Mouse (Mus musculus) layer of hippocampus, adult 11-12 months (tissue): ENCODE results near the gene Twsg1.

ENCODE experiments used
- DNase-seq: peaks from one replicate; pipeline ENCODE4 v3.0.0; 2022; ENCODE audit warnings: low spot score

Gene Twsg1

DNA sequence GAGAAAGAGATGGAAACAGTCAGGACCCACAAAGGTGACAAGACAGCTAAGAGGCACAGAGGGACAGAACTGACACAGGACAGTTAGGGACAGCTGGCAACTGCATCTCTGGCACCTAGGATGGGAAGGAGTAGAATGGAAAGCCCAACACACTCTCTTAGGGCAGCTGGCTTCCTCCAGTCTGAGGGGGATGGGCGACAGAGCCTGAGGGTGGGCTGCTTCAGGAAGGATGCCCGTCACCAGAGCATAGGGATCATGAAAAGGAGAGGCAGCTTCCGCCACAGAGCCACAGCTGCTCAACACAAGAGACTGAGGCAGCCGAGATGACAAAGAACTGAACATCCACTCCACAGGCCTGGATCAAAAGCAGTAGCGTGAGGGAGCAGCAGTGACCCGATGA is 19.5 kb downstream of the Twsg1 start:
- no peak for DNase-seq

GRCm38 (mm10) chr17:65930960-65931359 is 20.1 kb downstream of the Twsg1 start:
- peak; percentile 72 for DNase-seq

GRCm38 (mm10) chr17:65930158-65930826 is 20.7 kb downstream of the Twsg1 start:
- DNase-seq: no peak

- no peak for DNase-seq
Observed at GRCm38 (mm10) chr17:65929319-65929978, 21.6 kb downstream of the Twsg1 start.

GRCm38 (mm10) chr17:65927077-65927476 is 23.9 kb downstream of the Twsg1 start:
- DNase-seq: peak; percentile 46

DNA sequence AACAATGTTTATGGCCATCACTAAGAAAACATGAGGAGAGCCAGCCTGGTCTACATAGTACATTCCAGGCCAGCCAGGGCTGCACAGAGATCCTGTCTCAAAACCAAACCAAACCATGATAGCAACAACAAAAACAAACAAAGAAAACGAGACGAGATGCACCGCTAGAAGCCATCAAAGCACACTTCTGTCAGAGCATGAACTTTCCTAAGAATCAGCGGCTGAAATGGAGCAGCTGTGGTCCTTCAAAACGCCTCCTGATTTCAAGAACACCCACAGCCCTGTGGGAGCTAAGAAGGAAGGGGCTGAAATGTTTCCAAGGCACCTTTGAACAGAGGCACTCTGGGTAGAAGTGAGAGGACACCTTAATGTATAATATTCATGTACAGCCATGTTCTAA is 26.8 kb downstream of the Twsg1 start:
- DNase-seq: no peak

DNA sequence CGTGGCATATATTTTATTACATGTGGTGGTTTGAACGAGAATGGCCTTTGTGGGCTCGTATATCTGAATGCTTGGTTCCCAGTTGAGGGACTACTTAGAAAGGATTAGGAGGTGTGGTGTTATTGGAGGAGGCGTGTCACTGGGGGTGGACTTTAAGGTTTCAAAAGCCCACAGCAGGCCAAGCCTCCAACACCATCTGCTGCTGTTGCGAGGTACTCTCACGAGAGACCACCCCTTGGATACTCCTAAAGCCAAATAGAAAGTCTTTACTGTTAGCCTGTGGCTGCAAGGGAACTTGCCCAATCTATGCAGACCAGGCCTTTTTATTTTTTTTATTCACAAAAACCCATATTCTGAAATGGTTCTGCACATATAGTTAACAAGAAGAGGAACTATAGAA is 29.1 kb downstream of the Twsg1 start:
- no peak for DNase-seq

- no peak for DNase-seq
Observed at GRCm38 (mm10) chr17:65919235-65919634, 31.8 kb downstream of the Twsg1 start.

- peak; percentile 82 for DNase-seq
Observed at GRCm38 (mm10) chr17:65916135-65916668, 34.8 kb downstream of the Twsg1 start.

DNA sequence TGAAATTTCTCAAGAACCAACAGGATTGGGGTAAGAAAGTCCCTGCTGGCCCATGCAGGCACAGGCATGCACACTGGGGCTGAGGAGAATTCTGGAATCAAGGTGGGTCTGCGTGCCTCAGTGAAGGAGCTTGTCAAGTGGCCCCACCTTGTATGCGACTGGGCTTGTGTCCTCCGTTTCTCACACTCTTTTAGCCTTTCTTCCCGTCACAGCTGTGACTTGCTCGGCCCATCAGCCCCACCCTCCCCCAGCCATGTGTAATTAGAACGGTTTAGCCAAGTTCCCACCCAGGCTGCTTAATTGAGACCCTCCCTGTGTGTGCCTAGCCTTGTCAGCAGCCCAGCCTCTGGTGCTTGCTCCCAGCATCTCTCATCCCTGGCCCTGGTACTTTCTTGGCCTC is 36.9 kb downstream of the Twsg1 start:
- DNase-seq: no peak

- DNase-seq: no peak
Observed at GRCm38 (mm10) chr17:65912202-65912601, 38.8 kb downstream of the Twsg1 start.

DNA sequence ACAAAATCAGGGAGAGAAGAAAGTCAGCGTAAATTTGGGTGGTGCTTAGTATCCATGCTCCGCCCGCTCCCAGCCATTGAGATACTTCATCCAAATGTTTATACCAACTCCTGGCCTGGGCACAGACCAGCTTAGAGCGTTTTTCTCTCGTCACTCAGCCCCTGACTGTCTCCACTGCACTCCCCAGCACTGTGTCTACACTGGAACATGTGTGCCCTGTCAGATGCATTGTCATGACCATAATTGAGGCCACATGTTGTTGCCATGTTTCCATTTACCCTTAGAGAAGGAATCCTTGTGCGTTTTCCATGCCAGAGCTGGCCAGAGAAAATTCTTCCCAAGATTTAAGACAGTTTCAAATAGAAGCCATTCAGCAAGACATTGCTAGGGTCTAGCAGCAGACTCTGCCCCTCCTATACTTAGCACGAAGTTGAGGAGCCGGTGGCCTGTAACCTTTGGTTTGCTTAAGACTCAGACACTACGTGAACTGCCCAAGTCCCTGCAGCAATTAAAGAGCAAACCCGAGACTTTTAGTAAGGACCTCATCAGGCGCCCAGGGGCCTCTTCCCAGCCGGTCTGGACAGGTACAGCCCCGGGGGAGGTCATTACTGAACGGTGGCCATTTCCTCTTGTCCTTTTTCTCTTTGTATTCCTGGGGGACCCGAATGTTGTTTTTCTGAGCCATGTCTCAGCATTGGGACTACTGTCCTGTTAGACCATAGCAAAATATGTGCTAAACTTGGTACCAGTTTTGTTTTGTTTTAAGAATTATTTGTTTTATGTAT is 39.5 kb downstream of the Twsg1 start:
- DNase-seq: no peak

DNA sequence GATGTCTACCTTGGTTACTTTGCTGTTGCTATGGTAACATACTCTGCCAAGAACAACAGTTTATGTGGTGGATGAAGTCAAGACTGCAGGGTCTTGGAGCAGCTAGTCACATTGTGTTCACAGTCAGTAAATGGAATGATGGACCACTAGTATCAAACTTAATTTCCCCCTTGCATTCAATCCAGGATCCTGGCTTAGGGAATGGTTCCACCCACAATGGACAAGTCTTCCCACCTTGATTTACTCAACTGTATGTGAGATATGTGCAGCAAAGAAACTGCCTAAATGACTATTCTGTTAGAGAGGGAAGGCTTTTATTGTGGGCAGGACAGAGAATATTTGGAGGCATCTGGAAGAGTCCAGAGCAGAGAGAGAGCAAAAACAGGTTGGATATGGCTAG is 42.8 kb downstream of the Twsg1 start:
- DNase-seq: no peak

DNA sequence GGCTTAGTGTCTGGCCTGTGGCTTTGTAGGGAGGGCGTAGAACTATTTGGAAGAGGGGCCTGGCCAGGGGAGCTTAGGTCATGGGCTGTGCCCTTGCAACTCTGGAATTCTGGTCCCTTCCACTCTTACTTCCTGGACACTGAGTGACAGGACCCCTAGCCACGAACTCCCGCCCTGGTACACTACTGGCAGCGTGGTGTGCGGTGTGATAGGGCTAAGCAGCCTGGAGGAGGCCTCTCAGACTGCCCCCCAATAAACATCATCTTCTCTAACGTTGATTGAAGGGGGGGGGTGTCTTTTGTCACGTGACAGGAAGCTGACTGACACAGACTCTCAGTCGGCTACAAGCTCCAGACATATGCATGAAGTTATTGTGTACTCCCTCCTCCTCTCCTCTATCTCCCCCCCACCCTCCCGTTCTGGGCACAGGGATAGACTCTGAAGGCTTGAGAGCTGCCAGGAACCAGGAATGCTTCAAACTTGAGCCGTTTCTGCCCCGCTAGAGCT is 44.1 kb downstream of the Twsg1 start:
- DNase-seq: no peak

DNA sequence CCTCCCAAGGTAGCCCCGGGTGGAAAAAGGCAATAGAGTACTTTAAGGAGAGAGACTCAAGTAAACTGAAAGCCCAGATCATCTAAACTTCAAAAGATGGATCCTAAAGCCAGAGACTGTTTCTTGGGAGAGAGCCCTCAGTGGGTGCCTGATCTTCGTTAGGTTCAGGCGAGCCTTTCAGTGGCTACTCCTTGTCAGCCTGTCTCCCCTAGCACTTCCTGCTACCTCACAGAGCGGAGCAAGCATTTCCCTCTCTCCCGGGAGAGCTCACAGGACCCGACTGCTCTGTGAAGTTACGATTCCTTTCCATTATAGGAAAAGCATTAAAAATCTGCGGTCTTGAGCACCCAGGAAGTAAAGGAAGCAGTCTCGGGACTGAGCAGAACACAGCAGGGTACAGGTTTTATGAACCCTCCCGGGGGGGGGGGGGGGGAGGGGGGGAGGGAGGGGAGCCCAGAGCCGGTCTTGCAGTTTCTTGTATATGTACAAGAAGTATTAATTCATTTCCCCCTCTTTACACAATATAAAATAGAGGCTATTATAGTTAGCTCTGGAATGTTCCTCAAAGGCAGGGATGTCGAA is 44.6 kb downstream of the Twsg1 start:
- DNase-seq: no peak

GRCm38 (mm10) chr17:65905241-65905640 is 45.8 kb downstream of the Twsg1 start:
- DNase-seq: no peak

- DNase-seq: no peak
Observed at GRCm38 (mm10) chr17:65903826-65904225, 47.2 kb downstream of the Twsg1 start.

- no peak for DNase-seq
Observed at GRCm38 (mm10) chr17:65903011-65903410, 48.0 kb downstream of the Twsg1 start.

DNA sequence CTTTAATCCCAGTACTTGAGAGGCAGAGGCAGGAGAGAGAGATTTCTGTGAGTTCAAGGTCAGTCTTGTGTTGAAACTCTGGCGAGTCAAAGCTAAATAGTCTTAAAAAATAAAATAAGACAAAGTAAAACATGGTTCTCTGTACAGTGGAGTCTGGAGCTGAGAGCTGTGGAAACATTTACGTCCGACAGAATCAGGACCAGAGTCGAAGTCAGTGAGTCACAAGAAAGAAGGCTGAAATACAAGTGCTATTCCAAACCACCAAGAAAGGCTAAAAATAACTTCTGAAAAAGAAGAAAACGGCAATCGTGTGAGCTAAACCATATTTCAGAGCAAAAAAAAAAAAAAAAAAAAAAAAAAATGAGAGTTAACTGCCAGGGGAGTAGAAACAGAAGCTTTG is 48.7 kb downstream of the Twsg1 start:
- no peak for DNase-seq

GRCm38 (mm10) chr17:65896016-65896415 is 55.0 kb downstream of the Twsg1 start:
- DNase-seq: no peak

- no peak for DNase-seq
Observed at GRCm38 (mm10) chr17:65889476-65889875, 61.5 kb downstream of the Twsg1 start.

GRCm38 (mm10) chr17:65886571-65886970 is 64.5 kb downstream of the Twsg1 start:
- DNase-seq: no peak
